Mouse (Mus musculus): Measurements from ENCODE around the gene Uba2. TPM values are rescaled to one million over a fixed set of nuclear protein-coding genes. Genes with fewer than 3 reads are reported as not detected.

Gene Uba2
- polyA plus RNA-seq, 1 experiment from 2014 or later: 111 TPM

Other genes starting within 250 kb of the Uba2 start
- gene Scgb2b26, start 224.6 kb downstream of the Uba2 start, polyA plus RNA-seq (2015; fragmentation: Nextera tagmentation; extraction: Ambion mirVana): not detected in 2 replicates
- gene Scgb2b27, start 155.7 kb downstream of the Uba2 start, polyA plus RNA-seq (2015; fragmentation: Nextera tagmentation; extraction: Ambion mirVana): not detected in 2 replicates
- not detected in 2 replicates for gene Scgb1b27, start 148.1 kb downstream of the Uba2 start, polyA plus RNA-seq (2015; fragmentation: Nextera tagmentation; extraction: Ambion mirVana)
- not detected in 2 replicates for gene Scgb1b30, start 74.2 kb downstream of the Uba2 start, polyA plus RNA-seq (2015; fragmentation: Nextera tagmentation; extraction: Ambion mirVana)
- gene Wtip, start 36.3 kb downstream of the Uba2 start, polyA plus RNA-seq (2015; fragmentation: Nextera tagmentation; extraction: Ambion mirVana): 4.0 and 5.1 TPM in 2 replicates
- 53.3 and 53.8 TPM in 2 replicates for gene Pdcd2l, start 27.1 kb upstream of the Uba2 start, polyA plus RNA-seq (2015; fragmentation: Nextera tagmentation; extraction: Ambion mirVana)
- 702 and 751 TPM in 2 replicates for gene Gpi1, start 60.7 kb upstream of the Uba2 start, polyA plus RNA-seq (2015; fragmentation: Nextera tagmentation; extraction: Ambion mirVana)
- 0.37 TPM in 1 of 2 replicates, not detected in the other for gene Gm6096, start 81.4 kb upstream of the Uba2 start, polyA plus RNA-seq (2015; fragmentation: Nextera tagmentation; extraction: Ambion mirVana)
- gene 4931406P16Rik, start 144.0 kb upstream of the Uba2 start, polyA plus RNA-seq (2015; fragmentation: Nextera tagmentation; extraction: Ambion mirVana): 28.4 and 28.7 TPM in 2 replicates
- 59.2 and 63.0 TPM in 2 replicates for gene Lsm14a, start 223.7 kb upstream of the Uba2 start, polyA plus RNA-seq (2015; fragmentation: Nextera tagmentation; extraction: Ambion mirVana)